Mouse (Mus musculus) heart, postnatal 36 days (tissue): ENCODE data around the gene Tex264. TPM values are rescaled to one million over a fixed set of nuclear protein-coding genes. Genes with fewer than 3 reads are reported as not detected.

Source experiments
- DNase-seq, 2 experiments: peaks; one replicate each; pipeline ENCODE4 v3.0.0; 2021 to 2022
- intact Hi-C: fragments of 180-260 bp; cut with DNase I; formaldehyde crosslinking; loops from one replicate; pipeline ENCODE4 v1.15.1; 2025
- total RNA-seq, 2 experiments: library from RNA; stranded (reverse); gene quantifications; 2 replicates each; pipeline ENCODE4 v1.2.3; 2021

The Tex264 gene
- total RNA-seq, 2 experiments from 2014 or later = 45.8 to 48.8 TPM

DNA sequence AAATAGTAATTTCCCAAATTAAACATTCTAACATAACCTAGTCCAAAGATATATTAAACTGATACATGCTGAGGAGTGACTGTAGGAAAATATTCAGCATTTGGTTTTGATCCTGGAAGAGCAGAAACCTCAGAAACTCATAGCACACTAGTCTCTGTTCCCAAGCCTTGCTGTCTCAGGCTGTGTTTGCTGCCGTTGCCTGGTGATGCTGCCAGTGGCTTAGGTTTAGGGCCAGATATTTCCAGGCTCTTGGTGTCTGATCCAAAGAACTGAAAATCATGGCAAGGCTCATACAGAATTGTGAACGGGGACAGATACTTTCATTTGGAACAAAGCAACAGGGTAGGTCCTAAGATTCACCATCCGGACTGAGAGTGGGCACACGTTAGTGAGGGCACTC lies 75.0 kb downstream of the Tex264 start:
- intact Hi-C loops = no loop called here
- no peak for DNase-seq

Other genes with a start within 250 kb of the Tex264 start
- 10 to 100 TPM; 24.9 to 27.0 TPM for gene Acy1, start 247.6 kb downstream of the Tex264 start, total RNA-seq
- 1 to 10 TPM; 7.2 to 8.3 TPM for gene Abhd14b, start 238.5 kb downstream of the Tex264 start, total RNA-seq
- gene Abhd14a, start 238.2 kb downstream of the Tex264 start, total RNA-seq = 10 to 100 TPM; 20.9 to 25.1 TPM
- 10 to 100 TPM; 72.8 to 73.4 TPM for gene Pcbp4, start 232.6 kb downstream of the Tex264 start, total RNA-seq
- not detected for gene Gpr62, start 220.0 kb downstream of the Tex264 start, total RNA-seq
- 10 to 100 TPM; 24.9 to 27.7 TPM for gene Rrp9, start 210.0 kb downstream of the Tex264 start, total RNA-seq
- 10 to 100 TPM; 27.2 to 33.7 TPM for gene Parp3, start 209.0 kb downstream of the Tex264 start, total RNA-seq
- not detected for gene Iqcf1, start 186.0 kb downstream of the Tex264 start, total RNA-seq
- gene Iqcf5, start 171.4 kb downstream of the Tex264 start, total RNA-seq = not detected
- gene Iqcf3, start 124.3 kb downstream of the Tex264 start, total RNA-seq = not detected
- not detected for gene Iqcf4, start 114.9 kb downstream of the Tex264 start, total RNA-seq
- gene Iqcf6, start 59.3 kb downstream of the Tex264 start, total RNA-seq = not detected
- not detected for gene Grm2, start 29.8 kb downstream of the Tex264 start, total RNA-seq
- gene Rad54l2, start 103.3 kb upstream of the Tex264 start, total RNA-seq = 10 to 100 TPM in 1 of 2 experiments, 1 to 10 TPM in 1; 9.1 to 10.2 TPM
- 10 to 100 TPM; 22.4 to 30.8 TPM for gene Dcaf1, start 135.9 kb upstream of the Tex264 start, total RNA-seq
- 10 to 100 TPM; 11.3 to 14.9 TPM for gene Rbm15b, start 201.5 kb upstream of the Tex264 start, total RNA-seq
- gene Manf, start 206.1 kb upstream of the Tex264 start, total RNA-seq = 100 to 1,000 TPM in 1 of 2 experiments, 10 to 100 TPM in 1; 99.1 to 164 TPM